Mouse (Mus musculus): ENCODE results near the gene Bax.
A peak's percentile ranks its signal among the peaks of the same experiment; 100 is the strongest.

GRCm38 (mm10) chr7:45451344-45451982, 15.2 kb downstream of the Bax start:
- TF ChIP-seq CTCF (IDR thresholded peaks at IDR 0.05; ENCODE audit: low read depth, low read length) (peak; percentile 91), POLR2A (IDR thresholded peaks at IDR 0.05; ENCODE audit: extremely low read depth, insufficient read depth, low read length) (no peak)

All from liver, adult 2 months (tissue).